Mouse (Mus musculus): Measurements from ENCODE around the gene Lipe. TPM values are rescaled to one million over a fixed set of nuclear protein-coding genes. Genes with fewer than 3 reads are reported as not detected.
A peak's percentile ranks its signal among the peaks of the same experiment; 100 is the strongest.

Gene Lipe
- total and polyA plus RNA-seq, 2 experiments = 8.7 to 9.8 TPM

GRCm38 (mm10) chr7:25333596-25334307 lies 64.8 kb downstream of the Lipe start:
- no peak overlapping the region for H3K9ac ChIP-seq (ENCODE audit: low read depth, low read length)
- TF ChIP-seq CTCF (IDR thresholded peaks at IDR 0.05; ENCODE audit: low read depth, low read length) = peak; percentile 87
- TF ChIP-seq POLR2A (IDR thresholded peaks at IDR 0.05; ENCODE audit: extremely low read depth, insufficient read depth, low read length) = no peak
- H3K79me2 ChIP-seq (ENCODE audit: control insufficient read depth, insufficient read depth, low read length) = no peaks in the 10 kb centered on the region
- no peak overlapping the region for H3K27ac ChIP-seq (replicated peaks; ENCODE audit: insufficient read depth, low read depth, low read length)
- 50% methylated on average over 16 of the region's 16 CpGs for WGBS
- DNase-seq (ENCODE audit: extremely low read depth, low read depth, low spot score) = peak; percentile 52
- no peaks in the 10 kb centered on the region for H3K4me1 ChIP-seq (ENCODE audit: control insufficient read depth, insufficient read depth, low read length)
- no peaks in the 10 kb centered on the region for H3K27me3 ChIP-seq (ENCODE audit: control insufficient read depth, insufficient read depth, low read length)
- no peaks in the 10 kb centered on the region for H3K36me3 ChIP-seq (ENCODE audit: control insufficient read depth, insufficient read depth, low read length)
- no peak overlapping the region for H3K4me3 ChIP-seq (ENCODE audit: insufficient read depth, low read depth, low read length)

Other genes starting within 250 kb of the Lipe start
- gene Pou2f2, start 219.0 kb downstream of the Lipe start, total RNA-seq (2014; rRNA removed) = 0.34 and 0.37 TPM in 2 replicates
- gene Pou2f2, start 219.0 kb downstream of the Lipe start, polyA plus RNA-seq (2012; rRNA removed) = 0.44 and 1.2 TPM in 2 replicates
- 20.2 and 24.6 TPM in 2 replicates for gene Dedd2, start 178.1 kb downstream of the Lipe start, total RNA-seq (2014; rRNA removed)
- gene Dedd2, start 178.1 kb downstream of the Lipe start, polyA plus RNA-seq (2012; rRNA removed) = 27.9 and 35.4 TPM in 2 replicates
- 2.2 and 2.6 TPM in 2 replicates for gene Zfp526, start 177.3 kb downstream of the Lipe start, total RNA-seq (2014; rRNA removed)
- 3.4 and 4.7 TPM in 2 replicates for gene Zfp526, start 177.3 kb downstream of the Lipe start, polyA plus RNA-seq (2012; rRNA removed)
- gene Gsk3a, start 160.9 kb downstream of the Lipe start, total RNA-seq (2014; rRNA removed) = 9.1 and 11.4 TPM in 2 replicates
- 69.3 and 74.5 TPM in 2 replicates for gene Gsk3a, start 160.9 kb downstream of the Lipe start, polyA plus RNA-seq (2012; rRNA removed)
- gene Erf, start 147.9 kb downstream of the Lipe start, total RNA-seq (2014; rRNA removed) = 7.4 and 8.8 TPM in 2 replicates
- gene Erf, start 147.9 kb downstream of the Lipe start, polyA plus RNA-seq (2012; rRNA removed) = 23.3 and 27.0 TPM in 2 replicates
- gene Cic, start 131.0 kb downstream of the Lipe start, total RNA-seq (2014; rRNA removed) = 5.3 and 8.3 TPM in 2 replicates
- gene Cic, start 131.0 kb downstream of the Lipe start, polyA plus RNA-seq (2012; rRNA removed) = 18.3 and 23.3 TPM in 2 replicates
- 3.7 and 6.0 TPM in 2 replicates for gene Pafah1b3, start 100.7 kb downstream of the Lipe start, total RNA-seq (2014; rRNA removed)
- 8.4 and 10.0 TPM in 2 replicates for gene Pafah1b3, start 100.7 kb downstream of the Lipe start, polyA plus RNA-seq (2012; rRNA removed)
- gene Prr19, start 97.3 kb downstream of the Lipe start, total RNA-seq (2014; rRNA removed) = not detected in 2 replicates
- gene Prr19, start 97.3 kb downstream of the Lipe start, polyA plus RNA-seq (2012; rRNA removed) = not detected in 2 replicates
- not detected in 2 replicates for gene Tmem145, start 92.6 kb downstream of the Lipe start, total RNA-seq (2014; rRNA removed)
- gene Tmem145, start 92.6 kb downstream of the Lipe start, polyA plus RNA-seq (2012; rRNA removed) = not detected in 2 replicates
- 1.5 and 2.6 TPM in 2 replicates for gene Megf8, start 81.5 kb downstream of the Lipe start, total RNA-seq (2014; rRNA removed)
- 5.1 and 5.4 TPM in 2 replicates for gene Megf8, start 81.5 kb downstream of the Lipe start, polyA plus RNA-seq (2012; rRNA removed)
- not detected in 2 replicates for gene Cnfn, start 29.0 kb downstream of the Lipe start, total RNA-seq (2014; rRNA removed)
- gene Cnfn, start 29.0 kb downstream of the Lipe start, polyA plus RNA-seq (2012; rRNA removed) = not detected in 2 replicates
- gene Cxcl17, start 14.2 kb upstream of the Lipe start, total RNA-seq (2014; rRNA removed) = not detected in 2 replicates
- not detected in 2 replicates for gene Cxcl17, start 14.2 kb upstream of the Lipe start, polyA plus RNA-seq (2012; rRNA removed)
- gene Ceacam1, start 78.9 kb upstream of the Lipe start, total RNA-seq (2014; rRNA removed) = 45.5 and 59.6 TPM in 2 replicates
- gene Ceacam1, start 78.9 kb upstream of the Lipe start, polyA plus RNA-seq (2012; rRNA removed) = 84.8 and 87.9 TPM in 2 replicates
- gene Ceacam2, start 141.1 kb upstream of the Lipe start, total RNA-seq (2014; rRNA removed) = 0.07 TPM in 1 of 2 replicates, not detected in the other
- 0.10 and 0.34 TPM in 2 replicates for gene Ceacam2, start 141.1 kb upstream of the Lipe start, polyA plus RNA-seq (2012; rRNA removed)
- not detected in 2 replicates for gene Erich4, start 217.2 kb upstream of the Lipe start, total RNA-seq (2014; rRNA removed)
- not detected in 2 replicates for gene Erich4, start 217.2 kb upstream of the Lipe start, polyA plus RNA-seq (2012; rRNA removed)
- gene Dmac2, start 220.7 kb upstream of the Lipe start, total RNA-seq (2014; rRNA removed) = 36.0 and 40.7 TPM in 2 replicates
- 62.3 and 64.0 TPM in 2 replicates for gene Dmac2, start 220.7 kb upstream of the Lipe start, polyA plus RNA-seq (2012; rRNA removed)
- 0.46 and 0.67 TPM in 2 replicates for gene B3gnt8, start 227.9 kb upstream of the Lipe start, total RNA-seq (2014; rRNA removed)
- 0.90 and 1.1 TPM in 2 replicates for gene B3gnt8, start 227.9 kb upstream of the Lipe start, polyA plus RNA-seq (2012; rRNA removed)